Mouse (Mus musculus) B cell, adult 2 months (primary cell): ENCODE data around the gene Wdfy3.

Experiments
- DNase-seq, 2 experiments: peaks; one replicate each; pipeline ENCODE4 v3.0.0; 2022

Wdfy3 gene

GRCm38 (mm10) chr5:102054511-102055093 is 15.1 kb downstream of the Wdfy3 start:
- DNase-seq, result no peak

- DNase-seq, result no peak
Observed at GRCm38 (mm10) chr5:102052906-102053305, 16.8 kb downstream of the Wdfy3 start.

GRCm38 (mm10) chr5:102052465-102052864 is 17.3 kb downstream of the Wdfy3 start:
- no peak for DNase-seq

- no peak for DNase-seq
Observed at GRCm38 (mm10) chr5:102050677-102051076, 19.0 kb downstream of the Wdfy3 start.

GRCm38 (mm10) chr5:102048416-102048815 is 21.3 kb downstream of the Wdfy3 start:
- DNase-seq, result no peak

- DNase-seq, result no peak
Observed at GRCm38 (mm10) chr5:102046617-102047116, 23.1 kb downstream of the Wdfy3 start.

- DNase-seq, result no peak
Observed at GRCm38 (mm10) chr5:102045636-102046616, 23.8 kb downstream of the Wdfy3 start.

- DNase-seq, result no peak
Observed at GRCm38 (mm10) chr5:102045177-102045576, 24.5 kb downstream of the Wdfy3 start.

- DNase-seq, result no peak
Observed at GRCm38 (mm10) chr5:102033281-102033680, 36.4 kb downstream of the Wdfy3 start.

- DNase-seq, result no peak
Observed at GRCm38 (mm10) chr5:102032594-102033240, 37.0 kb downstream of the Wdfy3 start.

GRCm38 (mm10) chr5:102032191-102032590 is 37.5 kb downstream of the Wdfy3 start:
- no peak for DNase-seq

GRCm38 (mm10) chr5:102023376-102023775 is 46.3 kb downstream of the Wdfy3 start:
- DNase-seq, result no peak

- no peak for DNase-seq
Observed at GRCm38 (mm10) chr5:102022018-102022898, 47.5 kb downstream of the Wdfy3 start.

- no peak for DNase-seq
Observed at GRCm38 (mm10) chr5:102014235-102014634, 55.5 kb downstream of the Wdfy3 start.

- DNase-seq, result no peak
Observed at GRCm38 (mm10) chr5:102013781-102014180, 55.9 kb downstream of the Wdfy3 start.

GRCm38 (mm10) chr5:102010961-102011360 is 58.8 kb downstream of the Wdfy3 start:
- no peak for DNase-seq

- no peak for DNase-seq
Observed at GRCm38 (mm10) chr5:102009606-102010005, 60.1 kb downstream of the Wdfy3 start.

GRCm38 (mm10) chr5:102008712-102009111 is 61.0 kb downstream of the Wdfy3 start:
- DNase-seq, result no peak

- no peak for DNase-seq
Observed at GRCm38 (mm10) chr5:102006218-102006941, 63.3 kb downstream of the Wdfy3 start.

- DNase-seq, result no peak
Observed at GRCm38 (mm10) chr5:102003371-102003770, 66.3 kb downstream of the Wdfy3 start.

GRCm38 (mm10) chr5:102001026-102001425 is 68.7 kb downstream of the Wdfy3 start:
- no peak for DNase-seq

GRCm38 (mm10) chr5:101998971-101999370 is 70.8 kb downstream of the Wdfy3 start:
- DNase-seq, result no peak
